Mouse (Mus musculus) small intestine, adult 2 months (tissue): Measurements from ENCODE around the gene B4galt4.

ENCODE experiments used
- CTCF ChIP-seq: fragments of 200-500 bp; IDR thresholded peaks from 2 replicates; pipeline ENCODE4 v1.5.1; 2012; ENCODE audit warnings: low read depth, mild to moderate bottlenecking, control low read depth, inconsistent platforms, low read length, moderate library complexity, mixed read lengths; ENCODE audit not compliant: insufficient replicate concordance, insufficient read length; ENCODE audit errors: extremely low read depth
- POLR2A ChIP-seq: fragments of 200-500 bp; IDR thresholded peaks from 2 replicates; pipeline ENCODE4 v1.6.1; 2012; ENCODE audit warnings: low read depth, mild to moderate bottlenecking, control low read depth, inconsistent platforms, low read length, moderate library complexity

GRCm38 (mm10) chr16:38758104-38758861 lies 16.2 kb downstream of the B4galt4 start:
- TF ChIP-seq CTCF = no peak
- no peak for TF ChIP-seq POLR2A
